Mouse (Mus musculus) lung, postnatal 0 days (tissue): ENCODE measurements at regions not wholly inside any gene's neighbourhood (a gene's known extent, or its start where the extent isn't known, plus 50 kb on each side); places are given as distances from the start of the nearest gene placed in this dataset.

Source experiments
- CTCF ChIP-seq: IDR thresholded peaks from 2 replicates; pipeline ENCODE4 v1.5.1; 2016; ENCODE audit warnings: antibody characterized with exemption, mild to moderate bottlenecking
- EP300 ChIP-seq: IDR thresholded peaks from 2 replicates; pipeline ENCODE4 v1.6.1; 2016; ENCODE audit warnings: antibody characterized with exemption, mild to moderate bottlenecking, control low read depth

GRCm38 (mm10) chr13:110570386-110570785, 175.5 kb downstream of the Plk2 start:
- TF ChIP-seq CTCF = no peak
- TF ChIP-seq EP300 = no peak
